Comparison of ENCODE assay signal across 21 mouse cellular contexts in genomic region chr15:78750608-78751350, GRCm38 (mm10). TPM values are rescaled to one million over a fixed set of nuclear protein-coding genes. Genes with fewer than 3 reads are reported as not detected.
DNase-seq lines count a peak whose midpoint lies in the region; ATAC-seq and TF ChIP-seq lines count a peak whose summit lies in the region.
"Had no signal": no experiment of that assay in that cellular context is flagged by ENCODE, and none has a peak within 500 bp of the region (broad histone marks: within the 10 kb centered on the region; RNA-seq: fewer than 3 reads in every experiment).

No protein-coding gene starts in this region.

- no peak overlapping the region for H3K4me3 ChIP-seq in intestine, postnatal 0 days (ENCODE audit: low read depth, low read length)
- H3K4me3 ChIP-seq in intestine, embryonic 15.5 days (replicated peaks): no peak overlapping the region
- H3K4me3 ChIP-seq in forebrain, embryonic 15.5 days: no peak overlapping the region
- H3K4me3 ChIP-seq in midbrain, embryonic 11.5 days (ENCODE audit: low read depth, low read length): no peak overlapping the region
- no peak overlapping the region for H3K4me3 ChIP-seq in neural tube, embryonic 15.5 days (replicated peaks)
- H3K4me3 ChIP-seq: layer of hippocampus, adult 2 months; left cerebral cortex, adult 2 months; limb, embryonic 10.5 days had no signal

- no peak overlapping the region for H3K27ac ChIP-seq in intestine, postnatal 0 days (ENCODE audit: low read depth, low read length)
- H3K27ac ChIP-seq in intestine, embryonic 15.5 days: no peak overlapping the region
- H3K27ac ChIP-seq in forebrain, embryonic 15.5 days (replicated peaks): peak overlapping the region; percentile 47
- H3K27ac ChIP-seq in midbrain, embryonic 11.5 days (ENCODE audit: low read depth, low read length): no peak overlapping the region
- H3K27ac ChIP-seq in neural tube, embryonic 15.5 days (replicated peaks): peak overlapping the region; percentile 54
- H3K27ac ChIP-seq: layer of hippocampus, adult 2 months; left cerebral cortex, adult 2 months; limb, embryonic 10.5 days had no signal

- TF ChIP-seq CTCF in intestine, postnatal 0 days (IDR thresholded peaks at IDR 0.05; ENCODE audit: low read depth): no peak

- no peak overlapping the region for H3K4me2 ChIP-seq in intestine, postnatal 0 days (replicated peaks; ENCODE audit: low read depth)
- no peak overlapping the region for H3K4me2 ChIP-seq in intestine, embryonic 15.5 days (replicated peaks)
- no peak overlapping the region for H3K4me2 ChIP-seq in forebrain, embryonic 15.5 days (replicated peaks)
- H3K4me2 ChIP-seq in midbrain, embryonic 11.5 days: no peak overlapping the region
- H3K4me2 ChIP-seq in neural tube, embryonic 15.5 days: no peak overlapping the region
- H3K4me2 ChIP-seq: heart, embryonic 11.5 days; liver, embryonic 11.5 days had no signal

- H3K27me3 ChIP-seq in intestine, postnatal 0 days (replicated peaks; ENCODE audit: control insufficient read depth, insufficient read depth, low read length): no peaks in the 10 kb centered on the region
- H3K27me3 ChIP-seq in intestine, embryonic 15.5 days (replicated peaks): no peaks in the 10 kb centered on the region
- no peaks in the 10 kb centered on the region for H3K27me3 ChIP-seq in forebrain, embryonic 15.5 days
- H3K27me3 ChIP-seq in midbrain, embryonic 11.5 days (ENCODE audit: control insufficient read depth, insufficient read depth, low read length): no peaks in the 10 kb centered on the region
- H3K27me3 ChIP-seq in neural tube, embryonic 15.5 days (replicated peaks): no peaks in the 10 kb centered on the region
- H3K27me3 ChIP-seq: Patski had no signal

- no peaks in the 10 kb centered on the region for H3K9me3 ChIP-seq in intestine, postnatal 0 days (ENCODE audit: control insufficient read depth)
- H3K9me3 ChIP-seq in intestine, embryonic 15.5 days: no peaks in the 10 kb centered on the region
- H3K9me3 ChIP-seq in forebrain, embryonic 15.5 days: no peaks in the 10 kb centered on the region
- H3K9me3 ChIP-seq in midbrain, embryonic 11.5 days (ENCODE audit: control insufficient read depth, low read length): no peaks in the 10 kb centered on the region
- H3K9me3 ChIP-seq in neural tube, embryonic 15.5 days (replicated peaks): no peaks in the 10 kb centered on the region
- H3K9me3 ChIP-seq: limb, embryonic 10.5 days had no signal

- 0 out of 2 replicates have a peak, but pooled peaks have one; percentile 19 for ATAC-seq in intestine, postnatal 0 days
- ATAC-seq in intestine, embryonic 15.5 days: no peak
- ATAC-seq in forebrain, embryonic 15.5 days (replicated peaks): peak; percentile 70
- no peak for ATAC-seq in midbrain, embryonic 11.5 days (ENCODE audit: low FRiP score)
- peak; percentile 39; the same call in 1 of the 2 replicates for ATAC-seq in neural tube, embryonic 15.5 days (ENCODE audit: low FRiP score)
- ATAC-seq: activated CD4-positive, CD25-positive, alpha-beta regulatory T cell, adult 4 months; Patski had no signal

- peak; percentile 78 for DNase-seq in midbrain, embryonic 11.5 days (ENCODE audit: low spot score, missing footprints)
- no peak for DNase-seq in embryo, embryonic 9.5 days (ENCODE audit: extremely low spot score)
- no peak for DNase-seq in urinary bladder, postnatal 10 days (ENCODE audit: low spot score)
- DNase-seq: cerebellum, adult 18-20 months; cerebellum, postnatal 36 days; gastrocnemius, postnatal 25 days; kidney, adult 11 months; lung, adult 2 months; lung, postnatal 36 days had no signal

- no peaks in the 10 kb centered on the region for H3K36me3 ChIP-seq in intestine, postnatal 0 days (ENCODE audit: control insufficient read depth, insufficient read depth)
- no peaks in the 10 kb centered on the region for H3K36me3 ChIP-seq in intestine, embryonic 15.5 days
- no peaks in the 10 kb centered on the region for H3K36me3 ChIP-seq in forebrain, embryonic 15.5 days
- H3K36me3 ChIP-seq in midbrain, embryonic 11.5 days (ENCODE audit: control insufficient read depth, insufficient read depth, low read length): no peaks in the 10 kb centered on the region
- H3K36me3 ChIP-seq in neural tube, embryonic 15.5 days: no peaks in the 10 kb centered on the region
- H3K36me3 ChIP-seq: limb, embryonic 10.5 days had no signal

- H3K9ac ChIP-seq in intestine, postnatal 0 days (ENCODE audit: low read depth, low read length): no peak overlapping the region
- no peak overlapping the region for H3K9ac ChIP-seq in intestine, embryonic 15.5 days
- no peak overlapping the region for H3K9ac ChIP-seq in forebrain, embryonic 15.5 days (replicated peaks)
- H3K9ac ChIP-seq in midbrain, embryonic 11.5 days (ENCODE audit: low read length): no peak overlapping the region
- no peak overlapping the region for H3K9ac ChIP-seq in neural tube, embryonic 15.5 days (replicated peaks)

- WGBS in intestine, postnatal 0 days: 57% methylated on average over 6 of the region's 6 CpGs
- 61% methylated on average over 6 of the region's 6 CpGs for WGBS in intestine, embryonic 15.5 days
- WGBS in forebrain, embryonic 15.5 days: 37% methylated on average over 6 of the region's 6 CpGs
- 61% methylated on average over 6 of the region's 6 CpGs for WGBS in midbrain, embryonic 11.5 days
- WGBS in neural tube, embryonic 15.5 days: 37% methylated on average over 6 of the region's 6 CpGs

- no peaks in the 10 kb centered on the region for H3K4me1 ChIP-seq in intestine, postnatal 0 days (replicated peaks; ENCODE audit: control insufficient read depth, insufficient read depth, low read length)
- no peaks in the 10 kb centered on the region for H3K4me1 ChIP-seq in intestine, embryonic 15.5 days (replicated peaks)
- peaks cover 32% of the 10 kb centered on the region for H3K4me1 ChIP-seq in forebrain, embryonic 15.5 days
- peaks cover 5% of the 10 kb centered on the region; the same call in 1 of the 2 replicates for H3K4me1 ChIP-seq in midbrain, embryonic 11.5 days (ENCODE audit: control insufficient read depth, insufficient read depth, low read length)
- H3K4me1 ChIP-seq in neural tube, embryonic 15.5 days: peaks cover 16% of the 10 kb centered on the region
- H3K4me1 ChIP-seq: limb, embryonic 10.5 days had no signal

RNA-seq across cellular contexts. Expression of gene Mfng, which starts 22.5 kb away (rescaled TPM):
- 7.2 and 7.6 TPM in 2 replicates for polyA plus RNA-seq in intestine, postnatal 0 days (2015; fragmentation: Nextera tagmentation; extraction: Ambion mirVana)
- 19.7 and 20.4 TPM in 2 replicates for polyA plus RNA-seq in intestine, embryonic 15.5 days (2015; fragmentation: Nextera tagmentation; extraction: Ambion mirVana)
- 77.9 and 85.9 TPM in 2 replicates for polyA plus RNA-seq in forebrain, embryonic 15.5 days (2015; fragmentation: Nextera tagmentation; extraction: Ambion mirVana)
- polyA plus RNA-seq in midbrain, embryonic 11.5 days (2014; fragmentation: Nextera tagmentation; extraction: Ambion mirVana): 57.2 and 61.8 TPM in 2 replicates
- polyA plus RNA-seq in neural tube, embryonic 15.5 days (2015; fragmentation: Nextera tagmentation; extraction: Ambion mirVana): 14.5 and 22.6 TPM in 2 replicates
- polyA plus RNA-seq: C2C12, Patski had no signal

RNA-seq across cellular contexts. Expression of gene Elfn2, which starts 32.2 kb away (rescaled TPM):
- polyA plus RNA-seq in intestine, postnatal 0 days (2015; fragmentation: Nextera tagmentation; extraction: Ambion mirVana): 0.10 and 0.17 TPM in 2 replicates
- polyA plus RNA-seq in intestine, embryonic 15.5 days (2015; fragmentation: Nextera tagmentation; extraction: Ambion mirVana): 0.08 and 0.29 TPM in 2 replicates
- polyA plus RNA-seq in forebrain, embryonic 15.5 days (2015; fragmentation: Nextera tagmentation; extraction: Ambion mirVana): 6.2 and 6.8 TPM in 2 replicates
- 0.18 TPM in 2 replicates for polyA plus RNA-seq in midbrain, embryonic 11.5 days (2014; fragmentation: Nextera tagmentation; extraction: Ambion mirVana)
- 9.8 and 10.6 TPM in 2 replicates for polyA plus RNA-seq in neural tube, embryonic 15.5 days (2015; fragmentation: Nextera tagmentation; extraction: Ambion mirVana)
- polyA plus RNA-seq: activated CD4-positive, CD25-positive, alpha-beta regulatory T cell, adult 4 months; C2C12; heart, embryonic 11.5 days; limb, embryonic 10.5 days; liver, embryonic 11.5 days had no signal

RNA-seq across cellular contexts. Expression of gene Card10, which starts 52.1 kb away (rescaled TPM):
- 3.2 and 3.9 TPM in 2 replicates for polyA plus RNA-seq in intestine, postnatal 0 days (2015; fragmentation: Nextera tagmentation; extraction: Ambion mirVana)
- polyA plus RNA-seq in intestine, embryonic 15.5 days (2015; fragmentation: Nextera tagmentation; extraction: Ambion mirVana): 6.9 and 7.3 TPM in 2 replicates
- polyA plus RNA-seq in forebrain, embryonic 15.5 days (2015; fragmentation: Nextera tagmentation; extraction: Ambion mirVana): 1.3 and 1.7 TPM in 2 replicates
- polyA plus RNA-seq in midbrain, embryonic 11.5 days (2014; fragmentation: Nextera tagmentation; extraction: Ambion mirVana): 1.3 and 1.5 TPM in 2 replicates
- polyA plus RNA-seq in neural tube, embryonic 15.5 days (2015; fragmentation: Nextera tagmentation; extraction: Ambion mirVana): 1.9 and 3.7 TPM in 2 replicates
- polyA plus RNA-seq: activated CD4-positive, CD25-positive, alpha-beta regulatory T cell, adult 4 months had no signal

Comparison
In these comparisons a context has a peak if more than half of its experiments do, and no peak if none do; other contexts are left out.
1. ATAC-seq: peak in intestine, postnatal 0 days (single experiment), forebrain, embryonic 15.5 days (single experiment) and neural tube, embryonic 15.5 days (single experiment); none in intestine, embryonic 15.5 days (single experiment) and midbrain, embryonic 11.5 days (single experiment).
2. H3K27ac ChIP-seq: peak in forebrain, embryonic 15.5 days (single experiment) and neural tube, embryonic 15.5 days (single experiment); none in intestine, postnatal 0 days (single experiment), intestine, embryonic 15.5 days (single experiment) and midbrain, embryonic 11.5 days (single experiment).